Mouse (Mus musculus) right cerebral cortex, postnatal 10 days (tissue): ENCODE results near the gene Sema5a.
A peak's percentile ranks its signal among the peaks of the same experiment; 100 is the strongest.

Experiments used
- DNase-seq, 2 experiments: peaks; one replicate each; pipeline ENCODE4 v3.0.0; 2021; ENCODE audit warnings: low spot score in 2 of 2

Sema5a gene

DNA sequence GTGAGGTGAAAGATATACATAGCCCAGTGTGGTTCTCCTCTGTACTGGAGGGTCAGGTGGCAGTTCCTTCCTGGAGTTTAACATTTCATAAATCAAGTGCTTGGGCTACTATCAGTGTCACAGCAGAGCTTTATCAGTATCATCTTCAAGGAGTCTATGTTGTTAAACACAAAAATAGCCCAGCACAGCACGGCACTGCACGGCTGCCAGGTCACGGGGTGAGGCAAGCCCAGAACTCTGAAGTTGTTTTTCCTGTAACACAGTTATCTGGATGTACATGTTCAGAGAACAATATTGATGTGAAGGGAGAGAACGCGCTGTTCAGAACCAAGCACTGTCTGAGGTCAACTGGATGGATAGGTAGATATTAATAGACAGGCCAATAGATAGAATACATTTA, 112.2 kb downstream of the Sema5a start:
- DNase-seq, result no peak

DNA sequence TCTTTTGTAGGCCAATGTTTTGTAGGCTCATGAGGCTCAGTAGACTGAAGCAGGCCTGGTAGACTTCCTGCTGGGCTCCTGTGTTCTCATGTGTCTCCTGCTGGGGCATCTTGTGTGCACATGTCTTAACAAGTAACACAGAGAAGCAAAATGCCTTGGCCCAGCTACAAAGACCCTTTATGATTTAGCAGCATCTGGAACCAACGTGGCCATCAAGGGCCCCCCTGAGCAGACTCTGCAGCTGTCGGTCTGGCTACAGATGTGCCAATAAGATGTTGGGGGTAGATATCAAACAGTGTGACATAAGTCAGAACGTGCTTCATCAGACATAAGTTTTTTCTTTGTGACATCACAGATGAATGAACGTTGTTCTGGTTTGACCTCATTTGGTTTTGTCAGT, 123.2 kb downstream of the Sema5a start:
- DNase-seq, result no peak

DNA sequence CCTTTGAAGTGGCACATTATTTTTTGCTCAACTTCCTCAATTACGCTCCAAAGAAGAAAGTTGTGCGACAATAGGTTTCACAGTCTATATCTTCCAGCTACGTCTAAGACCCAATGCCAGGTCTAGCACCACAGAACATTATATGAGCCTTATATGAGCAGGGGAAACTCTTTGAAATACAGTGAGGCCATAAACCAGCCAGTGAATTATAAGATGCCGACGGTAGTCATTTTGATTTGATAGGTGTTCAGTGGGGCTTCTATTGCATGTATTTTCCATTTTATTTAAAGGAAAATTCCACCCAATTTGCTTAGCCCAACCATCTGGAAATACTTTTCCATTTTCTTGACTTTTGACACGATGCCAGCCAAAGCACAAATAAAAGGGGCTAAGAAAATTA, 126.3 kb downstream of the Sema5a start:
- no peak for DNase-seq

DNA sequence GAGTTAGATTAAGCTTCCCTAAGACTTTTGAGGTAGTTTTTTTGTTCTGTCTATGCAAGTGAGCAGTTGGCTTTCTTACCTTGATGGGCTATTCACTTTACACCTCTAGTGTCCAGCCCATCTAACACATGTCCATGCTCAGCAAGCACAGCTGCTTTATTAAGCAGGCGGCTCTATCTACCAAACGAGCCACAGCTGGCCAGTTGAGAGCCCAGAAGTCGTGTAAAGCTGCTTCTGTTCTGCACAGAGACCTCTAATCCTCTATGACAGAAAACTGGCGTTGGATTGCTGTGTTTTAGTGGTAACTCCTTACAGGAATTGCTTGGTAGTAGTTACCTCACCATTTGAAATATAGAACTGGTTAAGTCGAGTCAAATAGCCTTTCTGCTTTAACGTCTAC, 126.8 kb downstream of the Sema5a start:
- DNase-seq, result no peak

DNA sequence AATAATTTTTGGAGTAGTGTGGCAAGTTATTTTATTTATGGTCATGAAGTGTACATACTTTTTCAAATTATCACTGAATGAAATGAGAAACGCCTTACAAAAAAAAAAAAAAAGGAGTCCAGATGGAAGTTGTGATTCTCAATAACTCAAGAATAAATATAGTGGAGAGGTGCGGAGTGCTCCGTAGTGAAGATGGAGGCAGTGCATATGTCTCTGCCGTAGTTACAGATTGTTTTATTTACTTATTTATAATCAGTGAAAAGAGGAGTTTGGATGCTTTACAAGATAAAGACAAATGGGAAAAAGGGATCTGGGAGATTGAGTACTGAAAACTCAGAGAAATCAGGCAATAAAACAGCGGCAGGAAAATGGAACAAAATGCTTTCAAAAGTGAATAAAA, 131.7 kb downstream of the Sema5a start:
- DNase-seq, result no peak

DNA sequence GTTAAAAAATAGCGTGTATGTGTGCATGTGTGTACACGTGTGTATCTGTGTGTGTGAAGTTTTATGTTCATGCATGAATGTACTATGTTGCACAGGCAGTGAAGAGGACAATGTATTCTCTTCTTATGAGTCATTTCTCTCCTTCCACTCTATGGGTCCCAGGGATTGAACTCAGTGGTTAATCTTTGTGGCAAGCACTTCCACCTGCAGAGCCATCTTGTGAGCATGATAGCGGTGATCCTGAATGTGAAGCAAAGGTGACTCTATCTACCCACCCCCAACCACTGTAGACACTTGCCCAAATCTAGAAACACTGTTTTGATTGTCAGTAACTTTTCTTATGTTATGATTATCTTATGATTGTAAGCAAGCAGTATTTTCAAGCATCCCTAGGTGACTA, 133.2 kb downstream of the Sema5a start:
- no peak for DNase-seq

DNA sequence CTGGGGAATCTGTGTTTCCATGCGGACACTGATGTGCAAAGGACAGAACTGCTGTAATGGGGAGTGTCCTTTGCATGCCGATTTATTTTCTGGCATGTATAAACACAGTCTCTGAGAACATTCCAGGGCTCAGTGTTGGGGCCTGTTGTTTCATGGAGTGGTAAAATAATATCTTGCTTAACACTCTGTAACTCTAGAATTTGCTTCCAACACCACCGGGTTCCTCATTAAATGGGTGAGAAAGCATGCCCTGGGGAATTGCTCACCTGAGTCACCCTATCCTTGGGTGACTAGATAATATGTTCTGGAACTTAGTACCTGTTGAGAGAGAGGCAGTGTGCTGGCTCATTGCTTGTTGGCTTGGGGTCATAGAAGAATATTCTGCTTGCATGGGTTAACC, 135.7 kb downstream of the Sema5a start:
- no peak for DNase-seq

DNA sequence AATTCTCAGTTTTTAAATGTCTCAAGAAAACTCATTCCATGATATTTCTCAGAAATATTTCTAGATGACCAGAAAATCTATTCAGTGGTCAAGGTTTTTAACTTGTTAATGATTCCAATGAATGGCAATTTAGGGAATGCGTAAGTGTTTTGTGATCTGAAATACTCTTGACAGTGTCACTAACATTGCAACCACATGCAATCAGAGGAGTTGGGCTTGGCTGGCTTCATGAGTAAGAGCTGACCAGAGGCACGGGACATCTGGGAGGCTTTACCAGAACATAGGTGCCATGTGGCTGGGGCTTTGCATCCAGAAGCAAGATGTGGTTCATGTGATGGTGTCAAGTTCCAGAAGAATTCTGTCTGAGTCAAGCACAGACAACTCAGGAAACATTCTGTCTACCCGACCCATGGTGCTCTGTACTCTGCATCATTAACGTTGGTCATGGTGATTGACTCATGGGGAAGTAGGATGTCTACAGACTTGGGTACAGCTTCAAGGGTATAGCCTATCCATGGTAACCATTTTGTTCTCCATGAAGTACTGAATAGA, 138.4 kb downstream of the Sema5a start:
- no peak for DNase-seq

DNA sequence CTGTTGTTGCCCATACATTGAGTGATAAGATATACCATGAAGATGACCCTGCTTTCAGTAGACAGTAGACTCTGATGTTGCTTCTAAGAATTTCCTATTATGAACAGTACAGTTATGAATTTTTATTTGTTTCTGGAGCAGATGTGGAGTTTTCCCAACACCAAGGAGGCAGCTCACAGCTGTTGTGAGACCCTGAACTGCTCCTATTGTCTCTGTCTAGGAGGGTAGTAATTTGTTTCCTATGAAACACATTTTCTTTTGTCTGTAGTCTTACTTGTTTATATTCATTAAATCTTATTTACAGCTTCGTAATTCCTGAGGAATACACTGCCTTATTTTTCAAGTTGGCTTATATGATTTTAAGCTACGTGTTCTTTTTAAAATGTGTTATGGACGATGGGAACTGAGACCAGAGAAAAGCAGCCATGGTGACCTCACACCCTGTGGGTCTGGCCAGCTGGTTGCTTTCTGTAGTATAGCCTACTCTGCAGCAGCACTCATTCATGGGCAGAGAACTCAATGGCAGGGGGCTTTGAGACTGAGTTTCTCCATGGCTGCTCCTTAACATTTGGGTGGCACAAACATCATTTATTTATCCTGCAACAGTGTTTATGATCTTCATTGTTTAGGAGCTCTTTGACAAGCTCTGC, 151.8 kb downstream of the Sema5a start:
- DNase-seq, result no peak

DNA sequence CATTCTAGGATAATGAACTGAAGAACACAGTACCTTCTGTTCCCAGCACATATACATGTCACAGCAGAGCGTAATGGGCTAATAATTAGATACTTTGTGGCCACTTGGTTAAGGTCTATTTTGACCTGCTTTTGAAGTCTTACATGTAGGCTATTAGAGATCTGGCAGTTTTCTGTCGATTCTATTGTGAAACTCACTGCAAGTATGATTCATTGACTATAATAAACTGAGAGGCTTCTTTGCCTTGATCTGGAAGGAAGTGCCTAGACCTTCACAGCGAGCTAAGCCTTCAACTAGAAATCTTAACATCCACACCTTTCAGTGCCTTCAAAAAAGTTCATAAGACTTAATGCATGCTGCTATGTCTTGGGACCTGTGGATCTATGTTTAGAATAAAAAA, 152.5 kb downstream of the Sema5a start:
- no peak for DNase-seq

DNA sequence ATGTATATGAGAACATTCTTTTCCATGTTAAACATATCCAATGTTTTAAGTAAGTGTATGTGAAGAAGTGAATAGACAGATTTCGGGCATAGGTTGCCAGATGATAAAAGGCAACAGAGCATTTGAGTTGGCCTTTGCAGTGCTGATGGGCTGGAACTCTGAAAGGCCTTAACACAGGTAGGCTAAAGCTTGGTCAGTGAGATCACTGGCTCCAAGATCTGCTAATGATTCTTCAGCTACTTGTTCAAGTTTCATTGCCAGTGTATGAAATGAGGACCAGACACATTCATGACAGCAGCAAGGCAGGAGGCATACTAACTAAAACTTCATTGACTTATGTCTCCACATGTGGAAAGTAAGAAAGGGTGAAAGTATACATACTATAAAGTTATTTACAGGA, 154.1 kb downstream of the Sema5a start:
- no peak for DNase-seq

DNA sequence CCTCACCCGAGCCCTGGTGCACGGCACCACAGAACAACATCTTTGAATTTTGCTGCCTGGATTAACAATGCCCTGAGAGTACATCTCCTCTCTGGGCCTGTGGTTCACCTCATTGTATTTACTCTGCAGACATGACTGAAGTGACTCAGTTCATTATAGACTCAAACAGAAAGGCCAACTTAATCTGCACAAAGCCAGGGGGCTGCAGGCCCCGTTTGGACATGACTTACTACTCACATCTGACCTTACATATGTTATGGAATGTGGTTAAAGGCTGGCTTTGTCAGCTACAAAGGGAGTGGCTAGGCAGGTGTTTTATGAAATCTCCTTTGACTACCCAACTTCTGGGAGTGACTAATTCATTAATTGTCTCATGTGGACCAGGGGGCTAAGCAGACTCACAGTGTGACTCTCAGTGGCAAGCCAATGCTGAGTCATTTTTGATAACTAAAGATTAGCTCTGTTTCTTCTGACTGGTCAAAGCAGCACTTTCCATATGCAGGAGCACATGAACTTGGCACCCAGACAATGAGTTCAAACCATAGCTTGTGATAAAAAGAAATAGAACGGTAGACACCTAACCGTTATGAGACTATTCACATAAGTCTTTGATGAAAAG, 157.4 kb downstream of the Sema5a start:
- no peak for DNase-seq

DNA sequence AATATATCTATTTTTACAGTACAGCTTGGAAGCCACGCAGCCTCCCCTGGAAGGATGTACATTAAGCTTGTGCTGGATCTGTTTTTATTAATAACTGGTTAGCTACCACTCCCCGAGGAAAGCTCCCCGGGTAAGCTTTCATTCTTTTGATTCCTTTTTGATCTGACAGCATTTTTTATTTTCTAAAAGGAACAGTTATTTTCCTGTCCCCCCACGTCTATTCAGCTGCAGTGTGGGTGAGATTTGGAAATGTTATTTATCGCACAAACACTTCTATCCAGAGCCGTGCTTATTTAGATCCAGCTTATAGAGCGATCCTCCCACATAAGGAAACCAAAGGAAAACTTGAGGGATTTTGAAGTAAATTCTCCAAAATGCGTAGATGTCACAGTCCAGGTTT, 158.7 kb downstream of the Sema5a start:
- DNase-seq, result no peak

DNA sequence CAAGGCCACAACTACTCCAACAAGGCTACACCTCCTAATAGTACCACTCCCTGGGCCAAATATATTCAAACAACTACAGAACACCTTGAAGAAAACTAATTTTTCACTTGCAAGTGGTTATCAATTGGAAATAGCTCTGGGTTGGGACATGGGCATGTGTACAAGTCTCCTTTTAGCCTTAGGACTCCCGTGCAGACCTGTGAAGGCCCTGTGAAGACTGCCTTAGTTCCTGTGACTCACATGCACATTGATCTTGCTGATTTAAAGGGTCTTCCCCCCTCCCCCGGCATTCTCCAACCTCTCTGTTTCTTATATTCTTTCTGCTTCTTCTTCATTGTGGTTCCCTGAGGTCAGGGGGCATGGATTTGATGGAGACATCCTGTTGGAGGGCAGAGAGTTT, 161.8 kb downstream of the Sema5a start:
- no peak for DNase-seq

DNA sequence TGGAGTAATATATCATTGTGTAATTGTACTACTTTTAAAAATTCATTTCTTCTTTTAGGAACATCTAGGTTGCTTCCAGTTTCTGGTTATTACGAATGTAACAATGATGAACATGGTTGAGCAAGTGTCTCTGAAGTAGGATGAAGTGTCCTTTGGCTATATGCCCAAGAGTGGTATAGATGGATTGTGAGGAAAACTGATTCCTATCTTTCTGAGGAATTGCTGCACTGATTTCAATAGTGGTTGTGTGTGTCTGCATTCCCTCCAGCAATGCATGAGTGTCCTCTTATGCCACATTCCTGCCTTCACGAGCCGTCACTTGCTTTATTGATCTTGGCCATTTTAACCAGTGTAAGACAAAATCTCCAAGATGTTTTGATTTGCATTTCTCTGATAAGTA, 163.2 kb downstream of the Sema5a start:
- no peak for DNase-seq

DNA sequence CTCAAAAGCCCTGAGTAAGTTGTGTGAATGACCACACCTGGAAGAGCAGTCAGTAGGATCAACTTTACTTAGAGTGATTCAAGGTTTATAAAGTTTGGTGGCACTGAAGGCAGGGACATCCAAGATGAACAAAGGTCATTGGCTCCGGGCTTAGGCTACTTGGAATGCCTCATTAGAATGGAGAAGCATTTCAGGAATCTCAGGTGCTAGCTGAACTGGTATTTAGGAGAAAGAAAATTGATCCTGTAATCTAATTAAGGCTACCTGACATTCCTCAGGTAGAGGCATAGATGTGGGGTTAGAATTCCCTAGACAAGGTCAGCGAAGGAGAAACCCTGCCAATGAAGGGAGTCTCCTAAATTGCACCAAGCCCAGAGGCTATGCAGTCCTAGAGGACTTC, 171.7 kb downstream of the Sema5a start:
- no peak for DNase-seq

DNA sequence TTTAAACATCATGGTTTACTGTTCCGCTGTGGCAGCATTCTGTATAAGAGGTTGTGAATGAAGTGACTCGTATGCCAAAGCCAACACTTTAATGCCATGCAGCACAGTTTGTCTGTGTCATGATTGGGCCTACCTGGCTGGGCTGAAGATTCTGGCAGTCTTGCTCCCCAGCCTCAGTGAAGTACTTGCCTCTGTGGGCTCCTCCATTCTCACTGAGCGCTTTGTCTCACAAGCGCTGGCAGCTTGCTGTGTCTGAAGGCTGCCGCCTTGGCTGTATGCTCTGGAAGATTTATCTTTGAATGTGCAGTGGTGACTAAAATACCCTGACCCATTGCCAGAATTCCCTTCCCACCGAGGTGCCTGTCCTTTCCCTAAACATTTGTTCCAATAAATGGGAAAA, 178.0 kb downstream of the Sema5a start:
- DNase-seq, result peak in 1 of 2 experiments; percentile 25

DNA sequence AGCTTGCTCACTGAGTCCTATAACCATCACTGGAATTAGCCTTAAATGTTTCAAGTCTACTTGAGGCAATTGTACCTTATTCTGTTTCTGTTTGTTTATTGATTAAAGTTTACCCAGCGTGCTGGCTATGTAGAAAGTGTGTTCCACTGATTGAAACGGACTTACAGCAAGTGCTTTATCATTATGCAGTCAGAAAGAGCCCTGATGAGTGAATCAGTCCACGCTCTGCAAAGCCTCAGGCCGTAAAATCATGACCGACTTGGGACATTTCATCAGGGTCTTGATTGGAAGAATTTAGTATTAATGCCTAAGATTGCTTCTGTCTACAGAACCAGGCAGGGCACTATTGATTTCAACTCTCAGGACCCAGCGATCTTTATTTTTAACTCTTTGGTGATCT, 178.5 kb downstream of the Sema5a start:
- no peak for DNase-seq

DNA sequence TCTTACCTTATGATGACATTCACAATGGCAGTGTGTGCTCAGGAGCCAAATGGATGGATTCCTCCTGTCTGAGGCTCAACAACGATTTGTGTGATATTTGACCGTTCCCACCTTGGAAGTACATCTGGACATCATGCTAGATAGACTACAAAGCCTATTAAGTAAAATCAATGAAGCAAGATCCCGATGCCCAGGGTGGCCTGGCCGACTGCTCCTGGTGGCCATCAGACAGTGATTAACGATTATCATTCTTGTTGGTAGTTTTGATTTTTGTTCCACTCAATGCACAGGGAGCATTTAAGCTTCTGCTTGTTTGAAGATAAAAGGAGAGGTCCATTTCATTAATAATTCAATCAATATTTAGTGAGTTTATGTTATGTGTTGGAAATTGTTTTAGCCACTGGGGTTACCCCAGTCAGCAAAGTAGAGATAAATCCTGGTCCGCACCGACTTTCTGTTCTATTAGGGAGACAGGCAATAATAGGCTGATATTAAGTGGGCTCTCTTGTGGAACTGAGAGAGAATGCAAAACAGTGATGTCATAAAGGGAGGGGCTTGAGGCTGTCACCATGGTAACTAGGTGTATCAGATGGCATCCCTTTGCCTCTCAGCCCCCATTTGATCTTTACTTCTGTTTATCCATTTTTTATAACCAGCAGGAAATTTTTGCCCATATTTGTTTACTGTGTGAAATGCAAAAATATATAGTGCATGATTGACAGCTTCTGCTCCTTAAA, 182.7 kb downstream of the Sema5a start:
- DNase-seq, result no peak

DNA sequence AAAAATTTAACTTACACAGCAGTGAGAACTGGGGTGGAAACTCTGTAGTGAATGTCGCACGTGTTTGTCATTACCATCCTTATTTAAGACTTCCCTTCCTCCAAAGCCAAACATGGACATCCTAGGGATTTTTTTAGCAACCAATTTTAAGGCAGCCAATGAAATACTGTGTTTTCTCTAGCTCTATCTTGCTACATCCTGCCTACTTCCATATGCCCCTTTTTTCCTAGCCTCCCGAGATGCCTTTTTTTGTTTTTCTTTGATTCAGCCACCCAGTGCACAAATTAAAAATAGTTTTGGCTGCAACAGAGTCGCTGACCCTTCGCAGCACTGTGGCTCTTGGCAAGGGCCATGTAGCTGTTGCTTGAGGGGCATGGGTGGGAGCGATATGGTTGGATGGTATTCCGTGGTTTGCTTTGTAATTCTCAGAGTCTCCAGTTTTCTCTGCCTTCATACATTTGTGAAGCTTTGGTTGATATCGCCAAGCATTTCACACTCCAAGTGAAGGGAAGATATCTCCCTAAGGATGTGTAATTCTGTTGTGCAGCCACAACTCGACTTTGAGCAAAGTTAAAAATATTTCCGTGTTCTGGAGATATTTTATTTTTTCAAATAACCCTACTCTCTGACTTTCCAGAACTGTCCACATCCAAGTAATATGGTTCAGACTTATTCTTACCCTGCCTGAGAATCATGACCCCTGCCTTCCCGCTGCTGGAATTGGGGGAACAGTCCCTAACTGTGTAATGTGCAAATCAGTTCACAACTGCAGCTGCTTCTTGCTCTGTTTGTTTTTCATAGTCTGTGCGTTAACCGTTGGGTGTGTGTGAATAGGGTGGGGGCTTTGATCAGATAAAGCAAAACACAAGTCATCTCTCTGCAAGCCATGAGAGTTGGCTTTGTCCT, 188.6 kb downstream of the Sema5a start:
- peak; percentile 34 to 56 for DNase-seq

DNA sequence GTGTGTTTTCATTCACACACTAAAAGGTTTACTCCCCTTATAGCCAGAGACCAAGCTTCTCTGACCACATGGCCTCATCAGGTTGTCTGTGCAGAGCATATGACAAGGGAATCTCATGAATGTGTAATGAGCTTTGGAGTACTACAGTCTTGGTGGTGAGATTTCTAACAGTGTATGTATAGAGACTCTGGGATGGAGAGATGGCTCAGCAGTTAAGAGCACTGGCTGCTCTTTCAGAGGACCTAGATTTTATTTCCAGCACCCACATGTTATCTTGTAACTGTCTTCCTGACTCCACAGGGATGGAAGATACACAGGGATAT, 189.2 kb downstream of the Sema5a start:
- DNase-seq, result no peak

DNA sequence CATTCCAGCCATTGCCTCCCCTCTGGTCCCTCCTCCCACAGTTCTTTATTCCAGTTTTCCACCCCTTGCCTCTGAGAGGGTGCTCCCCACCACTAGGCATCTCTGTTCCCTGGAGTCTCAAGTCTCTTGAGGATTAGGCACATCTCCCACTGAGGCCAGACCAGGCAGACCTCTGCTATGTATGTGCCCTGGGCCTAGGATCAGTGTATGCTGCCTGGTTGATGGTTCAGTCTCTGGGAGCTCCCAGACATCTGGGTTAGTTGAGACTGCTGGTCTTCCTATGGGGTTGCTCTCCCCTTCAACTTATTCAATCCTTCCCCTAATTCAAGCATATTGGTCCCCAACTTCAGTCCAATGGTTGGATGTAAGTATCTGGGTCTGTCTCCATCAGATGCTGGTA, 189.7 kb downstream of the Sema5a start:
- DNase-seq, result no peak
